ENCODE assay signal across 9 mouse cellular contexts in the genomic region with DNA sequence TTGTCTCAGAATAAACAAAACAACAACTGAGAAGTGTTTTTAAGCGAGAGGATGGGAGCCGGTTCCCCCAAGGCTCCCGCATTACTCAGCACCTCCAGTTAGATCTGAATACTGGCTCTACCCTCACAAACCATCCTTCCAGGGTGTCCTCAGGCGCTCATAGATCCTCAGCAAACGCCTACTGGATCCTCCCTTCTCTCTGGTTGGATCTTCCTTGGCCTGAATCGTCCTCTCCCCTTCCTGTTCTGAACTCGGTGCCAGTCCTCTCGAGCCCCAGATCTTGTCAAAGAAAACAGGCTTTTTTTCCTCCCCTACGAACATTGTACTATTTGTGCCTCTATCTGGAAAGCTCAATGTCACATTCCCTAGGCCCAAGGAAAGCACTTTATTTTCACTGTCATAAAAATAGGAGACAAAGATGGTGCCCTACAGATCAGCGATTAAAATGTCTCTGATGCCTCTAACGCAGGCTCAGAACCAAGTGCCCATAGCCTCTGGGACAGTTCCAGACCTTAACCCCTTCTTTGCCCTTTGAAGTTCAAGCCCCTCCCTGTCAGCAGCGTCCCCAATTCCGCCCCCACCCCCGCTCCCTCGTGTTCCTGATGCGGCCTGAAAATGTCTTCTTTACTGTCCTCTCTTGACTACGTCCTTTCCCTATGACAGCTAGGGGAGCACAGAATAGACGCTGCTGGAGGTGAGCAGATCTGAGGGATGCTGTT. TPM values are rescaled to one million over a fixed set of nuclear protein-coding genes. Genes with fewer than 3 reads are reported as not detected.
DNase-seq lines count a peak whose midpoint lies in the region; ATAC-seq and TF ChIP-seq lines count a peak whose summit lies in the region.
"Had no signal": no experiment of that assay in that cellular context is flagged by ENCODE, and none has a peak within 500 bp of the region (broad histone marks: within the 10 kb centered on the region; RNA-seq: fewer than 3 reads in every experiment).

No protein-coding gene starts in this region.

- H3K4me1 ChIP-seq in heart, embryonic 11.5 days (ENCODE audit: control insufficient read depth, insufficient read depth, low read length), result peaks cover 20% of the 10 kb centered on the region
- H3K4me1 ChIP-seq in cerebellum, adult 2 months (ENCODE audit: control insufficient read depth, insufficient read depth, low read length), result no peaks in the 10 kb centered on the region; the same call in 1 of the 2 replicates
- peaks cover 17% of the 10 kb centered on the region for H3K4me1 ChIP-seq in heart, embryonic 16.5 days (ENCODE audit: control insufficient read depth, insufficient read depth, low read length)
- H3K4me1 ChIP-seq in midbrain, embryonic 11.5 days (ENCODE audit: control insufficient read depth, insufficient read depth, low read length), result peaks cover 10% of the 10 kb centered on the region; the same call in 1 of the 2 replicates

- H3K4me3 ChIP-seq in heart, embryonic 11.5 days (ENCODE audit: low read depth, low read length), result no peak overlapping the region; the same call in 1 of the 2 replicates
- peak overlapping the region; percentile 51 for H3K4me3 ChIP-seq in cerebellum, adult 2 months (replicated peaks; ENCODE audit: insufficient read depth, low read depth, low read length)
- no peak overlapping the region for H3K4me3 ChIP-seq in heart, embryonic 16.5 days (ENCODE audit: low read length)
- H3K4me3 ChIP-seq in midbrain, embryonic 11.5 days (ENCODE audit: low read depth, low read length), result no peak overlapping the region

- no peaks in the 10 kb centered on the region for H3K27me3 ChIP-seq in heart, embryonic 11.5 days (ENCODE audit: control insufficient read depth, insufficient read depth, low read length)
- no peaks in the 10 kb centered on the region for H3K27me3 ChIP-seq in cerebellum, adult 2 months (ENCODE audit: control insufficient read depth, insufficient read depth, low read length)
- H3K27me3 ChIP-seq in heart, embryonic 16.5 days (ENCODE audit: control insufficient read depth, insufficient read depth, low read length), result no peaks in the 10 kb centered on the region
- no peaks in the 10 kb centered on the region for H3K27me3 ChIP-seq in midbrain, embryonic 11.5 days (ENCODE audit: control insufficient read depth, insufficient read depth, low read length)
- H3K27me3 ChIP-seq: megakaryocyte, embryonic 14.5 days had no signal

- peak; percentile 26; the same call in 1 of the 2 replicates for TF ChIP-seq POLR2A in cerebellum, adult 2 months (IDR thresholded peaks at IDR 0.05; ENCODE audit: borderline replicate concordance, insufficient read depth, low read length)

- H3K27ac ChIP-seq in heart, embryonic 11.5 days (ENCODE audit: low read depth, low read length), result no peak overlapping the region
- peak overlapping the region; percentile 41; the same call in 1 of the 2 replicates for H3K27ac ChIP-seq in cerebellum, adult 2 months (ENCODE audit: insufficient read depth, low read length)
- H3K27ac ChIP-seq in heart, embryonic 16.5 days (ENCODE audit: low read length), result no peak overlapping the region
- no peak overlapping the region for H3K27ac ChIP-seq in midbrain, embryonic 11.5 days (ENCODE audit: low read depth, low read length)

- no peak for ATAC-seq in heart, embryonic 11.5 days (replicated peaks; ENCODE audit: insufficient number of reproducible peaks, low FRiP score, low TSS enrichment)
- no peak; the same call in 1 of the 2 replicates for ATAC-seq in heart, embryonic 16.5 days (replicated peaks; ENCODE audit: extremely low read depth, insufficient read depth, low FRiP score)
- 0 out of 2 replicates have a peak, but pooled peaks have one; percentile 23 for ATAC-seq in midbrain, embryonic 11.5 days (ENCODE audit: low FRiP score)

- no peak for DNase-seq in heart, adult 8-10 months (ENCODE audit: low spot score)
- DNase-seq in cerebellum, adult 2 months, result peak in 1 of 2 experiments; percentile 45
- no peak for DNase-seq in midbrain, embryonic 11.5 days (ENCODE audit: low spot score, missing footprints)
- DNase-seq in thymus, adult 18-20 months, result no peak
- DNase-seq in spleen, adult 12 weeks (ENCODE audit: low spot score), result no peak
- DNase-seq in kidney, adult 11 months, result no peak

- 21% methylated on average over 18 of the region's 18 CpGs for WGBS in heart, embryonic 11.5 days (ENCODE audit: insufficient replicate concordance)
- WGBS in cerebellum, adult 2 months, result 25% methylated on average over 18 of the region's 18 CpGs
- 39% methylated on average over 18 of the region's 18 CpGs for WGBS in heart, embryonic 16.5 days
- 33% methylated on average over 18 of the region's 18 CpGs for WGBS in midbrain, embryonic 11.5 days

- no peak for TF ChIP-seq CTCF in cerebellum, adult 2 months (IDR thresholded peaks at IDR 0.05; ENCODE audit: borderline replicate concordance, insufficient read depth, low read depth, low read length)

- H3K4me2 ChIP-seq in heart, embryonic 11.5 days, result peak overlapping the region; percentile 57
- H3K4me2 ChIP-seq in heart, embryonic 16.5 days (ENCODE audit: low read depth, low read length), result peak overlapping the region; percentile 58
- peak overlapping the region; percentile 25 for H3K4me2 ChIP-seq in midbrain, embryonic 11.5 days

- no peaks in the 10 kb centered on the region for H3K9me3 ChIP-seq in heart, embryonic 11.5 days (replicated peaks; ENCODE audit: control insufficient read depth, low read length)
- H3K9me3 ChIP-seq in heart, embryonic 16.5 days (replicated peaks; ENCODE audit: control insufficient read depth, low read length), result no peaks in the 10 kb centered on the region
- no peaks in the 10 kb centered on the region for H3K9me3 ChIP-seq in midbrain, embryonic 11.5 days (ENCODE audit: control insufficient read depth, low read length)
- H3K9me3 ChIP-seq: megakaryocyte, embryonic 14.5 days had no signal

- H3K36me3 ChIP-seq in heart, embryonic 11.5 days (ENCODE audit: control insufficient read depth, insufficient read depth, low read length), result no peaks in the 10 kb centered on the region
- no peaks in the 10 kb centered on the region for H3K36me3 ChIP-seq in heart, embryonic 16.5 days (ENCODE audit: control insufficient read depth, insufficient read depth)
- H3K36me3 ChIP-seq in midbrain, embryonic 11.5 days (ENCODE audit: control insufficient read depth, insufficient read depth, low read length), result no peaks in the 10 kb centered on the region

- H3K9ac ChIP-seq in heart, embryonic 11.5 days (ENCODE audit: low read depth, low read length), result 0 out of 2 replicates have a peak overlapping the region, but pooled peaks have one; percentile 40
- peak overlapping the region; percentile 8; the same call in 1 of the 2 replicates for H3K9ac ChIP-seq in heart, embryonic 16.5 days (ENCODE audit: low read length)
- H3K9ac ChIP-seq in midbrain, embryonic 11.5 days (ENCODE audit: low read length), result peak overlapping the region; percentile 31; the same call in 1 of the 2 replicates

RNA-seq across cellular contexts. Expression of gene Fabp6, which starts 25.7 kb away (rescaled TPM):
- polyA plus RNA-seq in heart, embryonic 11.5 days (2014; fragmentation: Nextera tagmentation; extraction: Ambion mirVana), result not detected in 2 replicates
- not detected for total RNA-seq in heart, adult 8-10 months (2022)
- polyA plus RNA-seq in cerebellum, adult 2 months (2012; rRNA removed), result not detected in 2 replicates
- 18.3 TPM in 1 of 2 replicates, not detected in the other for polyA plus RNA-seq in heart, embryonic 16.5 days (2015; fragmentation: Nextera tagmentation; extraction: Ambion mirVana)
- polyA plus RNA-seq in midbrain, embryonic 11.5 days (2014; fragmentation: Nextera tagmentation; extraction: Ambion mirVana), result not detected in 2 replicates

RNA-seq across cellular contexts. Expression of gene 4933415A04Rik, which starts 40.2 kb away (rescaled TPM):
- polyA plus RNA-seq in heart, embryonic 11.5 days (2014; fragmentation: Nextera tagmentation; extraction: Ambion mirVana), result 4.6 and 5.3 TPM in 2 replicates
- under 1 TPM; 0.22 to 0.57 (median 0.48) TPM for total RNA-seq in heart, adult 8-10 months (2022)
- 1.5 and 1.6 TPM in 2 replicates for polyA plus RNA-seq in cerebellum, adult 2 months (2012; rRNA removed)
- polyA plus RNA-seq in heart, embryonic 16.5 days (2015; fragmentation: Nextera tagmentation; extraction: Ambion mirVana), result 4.5 and 5.5 TPM in 2 replicates
- polyA plus RNA-seq in midbrain, embryonic 11.5 days (2014; fragmentation: Nextera tagmentation; extraction: Ambion mirVana), result 10.1 and 11.3 TPM in 2 replicates

RNA-seq across cellular contexts. Expression of gene Pwwp2a, which starts 54.7 kb away (rescaled TPM):
- polyA plus RNA-seq in heart, embryonic 11.5 days (2014; fragmentation: Nextera tagmentation; extraction: Ambion mirVana), result 24.8 and 30.1 TPM in 2 replicates
- total RNA-seq in heart, adult 8-10 months (2022), result 10 to 100 TPM; 13.8 to 18.4 (median 15.7) TPM
- 40.0 and 42.0 TPM in 2 replicates for polyA plus RNA-seq in cerebellum, adult 2 months (2012; rRNA removed)
- polyA plus RNA-seq in heart, embryonic 16.5 days (2015; fragmentation: Nextera tagmentation; extraction: Ambion mirVana), result 15.5 and 17.4 TPM in 2 replicates
- polyA plus RNA-seq in midbrain, embryonic 11.5 days (2014; fragmentation: Nextera tagmentation; extraction: Ambion mirVana), result 42.8 and 44.8 TPM in 2 replicates
